Mouse (Mus musculus) embryonic fibroblast, embryonic 13.5 days (primary cell): ENCODE measurements around the gene Rbm39. TPM values are rescaled to one million over a fixed set of nuclear protein-coding genes. Genes with fewer than 3 reads are reported as not detected.

Experiments
- H3K27ac ChIP-seq: 2 replicates; pipeline ENCODE4 v1.5.1; 2012; ENCODE audit warnings: low read length, control low read depth, inconsistent platforms; ENCODE audit not compliant: insufficient read depth
- H3K4me1 ChIP-seq: 2 replicates; pipeline ENCODE4 v1.6.1; 2011; ENCODE audit warnings: low read length; ENCODE audit not compliant: control insufficient read depth, insufficient read depth
- H3K4me3 ChIP-seq: 2 replicates; pipeline ENCODE4 v1.5.1; 2011; ENCODE audit warnings: mild to moderate bottlenecking, control low read depth, low read length; ENCODE audit not compliant: insufficient read depth
- CTCF ChIP-seq: IDR thresholded peaks from 2 replicates; pipeline ENCODE4 v1.5.1; 2011; ENCODE audit warnings: mild to moderate bottlenecking, control low read depth, low read length, moderate library complexity, borderline replicate concordance; ENCODE audit not compliant: insufficient read depth
- POLR2A ChIP-seq: IDR thresholded peaks from 2 replicates; pipeline ENCODE4 v1.6.1; 2011; ENCODE audit warnings: low read depth, mild to moderate bottlenecking, control low read depth, low read length, moderate library complexity
- polyA plus RNA-seq: library from polyadenylated mRNA; stranded (reverse); fragments of >200 nt; gene quantifications from 2 replicates; pipeline ENCODE4 v1.2.4, GENCODE M21; 2011; ENCODE audit warnings: low read depth; ENCODE audit not compliant: missing spikeins, insufficient read length

Gene Rbm39
- polyA plus RNA-seq, 1 experiment, result 520 TPM

- Histone ChIP-seq H3K27ac (peak within 1 kb of the TSS; percentile 39), H3K4me3 (peak within 1 kb of the TSS; percentile 98), H3K4me1 (no peaks in the 10 kb centered on the region; the same call in 1 of the 2 replicates)
- TF ChIP-seq CTCF, result no peak
- TF ChIP-seq POLR2A, result peak; percentile 81
These were observed 68.5 kb downstream of the Rbm39 start, which contains the start of the genes Cpne1 and Rbm12 for GRCm38 (mm10) chr2:156111358-156112079. TSS of gene Cpne1 (minus strand) at chr2:156111965. TSS of gene Rbm12 (minus strand) at chr2:156111978.

GRCm38 (mm10) chr2:156110627-156111357 is 69.2 kb downstream of the Rbm39 start:
- Histone ChIP-seq H3K4me1 (no peaks in the 10 kb centered on the region; the same call in 1 of the 2 replicates), H3K4me3 (peak overlapping the region; percentile 98), H3K27ac (no peak overlapping the region)
- TF ChIP-seq POLR2A (no peak), CTCF (no peak)

Other genes with a start within 250 kb of the Rbm39 start
- gene Uqcc1, start 249.9 kb downstream of the Rbm39 start, polyA plus RNA-seq, result 37.8 and 39.5 TPM in 2 replicates
- not detected in 2 replicates for gene Gm15557, start 239.5 kb downstream of the Rbm39 start, polyA plus RNA-seq
- gene Gdf5, start 234.9 kb downstream of the Rbm39 start, polyA plus RNA-seq, result 0.92 and 1.3 TPM in 2 replicates
- 19.3 and 28.4 TPM in 2 replicates for gene Cep250, start 223.8 kb downstream of the Rbm39 start, polyA plus RNA-seq
- 1.3 and 2.0 TPM in 2 replicates for gene 6430550D23Rik, start 172.3 kb downstream of the Rbm39 start, polyA plus RNA-seq
- gene Ergic3, start 172.2 kb downstream of the Rbm39 start, polyA plus RNA-seq, result 144 and 161 TPM in 2 replicates
- not detected in 2 replicates for gene Fer1l4, start 127.3 kb downstream of the Rbm39 start, polyA plus RNA-seq
- gene Spag4, start 115.1 kb downstream of the Rbm39 start, polyA plus RNA-seq, result 1.5 and 3.9 TPM in 2 replicates
- 59.3 and 67.9 TPM in 2 replicates for gene Cpne1, start 68.3 kb downstream of the Rbm39 start, polyA plus RNA-seq
- gene Rbm12, start 68.3 kb downstream of the Rbm39 start, polyA plus RNA-seq, result 24.8 and 27.4 TPM in 2 replicates
- gene Gm28036, start 53.1 kb downstream of the Rbm39 start, polyA plus RNA-seq, result 29.0 and 29.7 TPM in 2 replicates
- 185 TPM in 2 replicates for gene Romo1, start 36.2 kb downstream of the Rbm39 start, polyA plus RNA-seq
- 30.2 and 37.7 TPM in 2 replicates for gene Nfs1, start 36.1 kb downstream of the Rbm39 start, polyA plus RNA-seq
- 32.3 and 39.4 TPM in 2 replicates for gene Phf20, start 16.2 kb upstream of the Rbm39 start, polyA plus RNA-seq
- gene Cnbd2, start 132.1 kb upstream of the Rbm39 start, polyA plus RNA-seq, result 1.3 and 3.4 TPM in 2 replicates
- gene Scand1, start 132.5 kb upstream of the Rbm39 start, polyA plus RNA-seq, result 16.3 and 23.3 TPM in 2 replicates
- gene Epb41l1, start 240.7 kb upstream of the Rbm39 start, polyA plus RNA-seq, result 33.6 and 35.5 TPM in 2 replicates